Mouse (Mus musculus) spleen, adult 2 months (tissue): ENCODE measurements around the gene Smg7. TPM values are rescaled to one million over a fixed set of nuclear protein-coding genes. Genes with fewer than 3 reads are reported as not detected.
A peak's percentile ranks its signal among the peaks of the same experiment; 100 is the strongest.

Experiments
- DNase-seq, 2 experiments: peaks; one replicate each; pipeline versions ENCODE4 v3.0.0 to v3.0.0-alpha.2; 2012 to 2021; ENCODE audit warnings: low spot score in 2 of 2, low read depth in 1 of 2
- H3K27ac ChIP-seq: fragments of 200-500 bp; 2 replicates; pipeline ENCODE4 v1.5.1; 2012; ENCODE audit warnings: low read length, inconsistent platforms; ENCODE audit not compliant: insufficient read depth
- H3K27me3 ChIP-seq: fragments of 200-500 bp; 2 replicates; pipeline ENCODE4 v1.6.1; 2012; ENCODE audit warnings: mild to moderate bottlenecking, moderate library complexity, low read length, inconsistent platforms; ENCODE audit not compliant: control insufficient read depth, insufficient read depth
- H3K36me3 ChIP-seq: fragments of 200-500 bp; 2 replicates; pipeline ENCODE4 v1.6.1; 2012; ENCODE audit warnings: mild to moderate bottlenecking, low read length, inconsistent platforms; ENCODE audit not compliant: control insufficient read depth, insufficient read depth
- H3K4me1 ChIP-seq: fragments of 200-500 bp; 2 replicates; pipeline ENCODE4 v1.6.1; 2011; ENCODE audit warnings: inconsistent platforms; ENCODE audit not compliant: control insufficient read depth, insufficient read depth, insufficient read length
- H3K4me3 ChIP-seq: fragments of 200-500 bp; 2 replicates; pipeline ENCODE4 v1.5.1; 2011; ENCODE audit warnings: mild to moderate bottlenecking, inconsistent platforms; ENCODE audit not compliant: insufficient read depth, insufficient read length; ENCODE audit errors: extremely low read depth
- CTCF ChIP-seq: fragments of 200-500 bp; IDR thresholded peaks from 2 replicates; pipeline ENCODE4 v1.5.1; 2011; ENCODE audit warnings: mild to moderate bottlenecking, inconsistent platforms; ENCODE audit not compliant: insufficient read depth, insufficient read length, insufficient replicate concordance; ENCODE audit errors: extremely low read depth
- POLR2A ChIP-seq: fragments of 200-500 bp; IDR thresholded peaks from 2 replicates; pipeline ENCODE4 v1.6.1; 2011; ENCODE audit warnings: low read depth, low read length, inconsistent platforms
- WGBS: fragments of 180-500 bp; shearing (Covaris S2); methylation state at CpG from one replicate; pipeline ENCODE4 v1.1.7; 2018; 5-methylcytosine and 5-hydroxymethylcytosine counted together
- polyA plus RNA-seq: library from polyadenylated mRNA; depleted of rRNA; stranded (reverse); fragments of >200 nt; gene quantifications from 2 replicates; pipeline ENCODE4 v1.2.3, GENCODE M21; 2012; rRNA removed

Gene Smg7
- polyA plus RNA-seq, 1 experiment = 30.7 TPM

- Histone ChIP-seq H3K36me3 (no peaks in the 10 kb centered on the region), H3K4me1 (no peaks in the 10 kb centered on the region; the same call in 1 of the 2 replicates), H3K27ac (no peak overlapping the region), H3K4me3 (no peak overlapping the region), H3K27me3 (no peaks in the 10 kb centered on the region)
- WGBS = 50% methylated on average over 12 of the region's 12 CpGs
- TF ChIP-seq CTCF (no peak), POLR2A (no peak)
- peak in 1 of 2 experiments; percentile 55 for DNase-seq
Observed at GRCm38 (mm10) chr1:152790254-152790653, 112.2 kb downstream of the Smg7 start.

- Histone ChIP-seq H3K27ac (no peak overlapping the region), H3K4me3 (no peak overlapping the region), H3K36me3 (no peaks in the 10 kb centered on the region), H3K27me3 (no peaks in the 10 kb centered on the region), H3K4me1 (no peaks in the 10 kb centered on the region; the same call in 1 of the 2 replicates)
- 82% methylated on average over 4 of the region's 4 CpGs for WGBS
- TF ChIP-seq CTCF (no peak), POLR2A (no peak)
- DNase-seq = no peak
Observed at GRCm38 (mm10) chr1:152788121-152788660, 114.3 kb downstream of the Smg7 start.

Other genes starting within 250 kb of the Smg7 start
- gene Apobec4, start 152.1 kb downstream of the Smg7 start, polyA plus RNA-seq = not detected in 2 replicates
- 14.4 and 14.7 TPM in 2 replicates for gene Rgl1, start 136.3 kb downstream of the Smg7 start, polyA plus RNA-seq
- 91.9 and 147 TPM in 2 replicates for gene Arpc5, start 136.1 kb downstream of the Smg7 start, polyA plus RNA-seq
- 29.7 and 33.7 TPM in 2 replicates for gene Ncf2, start 102.5 kb downstream of the Smg7 start, polyA plus RNA-seq
- 0.63 and 0.92 TPM in 2 replicates for gene Nmnat2, start 52.3 kb upstream of the Smg7 start, polyA plus RNA-seq